Mouse (Mus musculus) forebrain, embryonic 11.5 days (tissue): ENCODE data around the gene Mettl25. TPM values are rescaled to one million over a fixed set of nuclear protein-coding genes. Genes with fewer than 3 reads are reported as not detected.
A peak's percentile ranks its signal among the peaks of the same experiment; 100 is the strongest.

Source experiments
- ATAC-seq: fragments of 200-750 bp; cut with Nextera tagmentation; replicated peaks from 2 replicates; pipeline ENCODE4 v1.8.0; 2017; ENCODE audit warnings: moderate TSS enrichment; ENCODE audit not compliant: low FRiP score
- DNase-seq: peaks from one replicate; pipeline ENCODE4 v3.0.0-alpha.2; 2017; ENCODE audit warnings: low spot score
- H3K27ac ChIP-seq: fragments of 300-500 bp; sonication (generic); 2 replicates; pipeline ENCODE4 v1.5.1; 2014; ENCODE audit warnings: low read depth, low read length
- H3K27me3 ChIP-seq: fragments of 300-500 bp; sonication (generic); 2 replicates; pipeline ENCODE4 v1.6.1; 2014; ENCODE audit warnings: mild to moderate bottlenecking, low read length, mixed read lengths; ENCODE audit not compliant: control insufficient read depth, insufficient read depth
- H3K36me3 ChIP-seq: fragments of 300-500 bp; sonication (generic); 2 replicates; pipeline ENCODE4 v1.6.1; 2014; ENCODE audit warnings: mild to moderate bottlenecking, low read length, moderate library complexity, mixed read lengths; ENCODE audit not compliant: control insufficient read depth, insufficient read depth
- H3K4me1 ChIP-seq: fragments of 300-500 bp; sonication (generic); replicated peaks from 2 replicates; pipeline ENCODE4 v1.6.1; 2014; ENCODE audit warnings: low read length, mixed read lengths; ENCODE audit not compliant: control insufficient read depth, insufficient read depth
- H3K4me2 ChIP-seq: fragments of 300-500 bp; sonication (generic); 2 replicates; pipeline ENCODE4 v1.6.1; 2014; ENCODE audit warnings: low read depth, mild to moderate bottlenecking, low read length, moderate library complexity, mixed read lengths; ENCODE audit not compliant: severe bottlenecking
- H3K4me3 ChIP-seq: fragments of 300-500 bp; sonication (generic); 2 replicates; pipeline ENCODE4 v1.5.1; 2014; ENCODE audit warnings: low read depth, low read length
- H3K9ac ChIP-seq: fragments of 300-500 bp; sonication (generic); 2 replicates; pipeline ENCODE4 v1.6.1; 2014; ENCODE audit warnings: low read length
- H3K9me3 ChIP-seq: fragments of 300-500 bp; sonication (generic); 2 replicates; pipeline ENCODE4 v1.6.1; 2016; ENCODE audit warnings: low read length, mixed read lengths; ENCODE audit not compliant: control insufficient read depth
- WGBS: fragments of 180-500 bp; shearing (Covaris S2); extraction: QIAGEN DNeasy Blood & Tissue Kit; methylation state at CpG from one replicate; pipeline ENCODE4 v1.1.7; 2014; 5-methylcytosine and 5-hydroxymethylcytosine counted together
- polyA plus RNA-seq: library from polyadenylated mRNA; unstranded; fragments of >200 nt; fragmentation: Nextera tagmentation; extraction: Ambion mirVana; gene quantifications from 2 replicates; pipeline ENCODE4 v1.2.1, GENCODE M21; 2014

Gene Mettl25
- polyA plus RNA-seq, 1 experiment from 2014 or later: 14.7 TPM

DNA sequence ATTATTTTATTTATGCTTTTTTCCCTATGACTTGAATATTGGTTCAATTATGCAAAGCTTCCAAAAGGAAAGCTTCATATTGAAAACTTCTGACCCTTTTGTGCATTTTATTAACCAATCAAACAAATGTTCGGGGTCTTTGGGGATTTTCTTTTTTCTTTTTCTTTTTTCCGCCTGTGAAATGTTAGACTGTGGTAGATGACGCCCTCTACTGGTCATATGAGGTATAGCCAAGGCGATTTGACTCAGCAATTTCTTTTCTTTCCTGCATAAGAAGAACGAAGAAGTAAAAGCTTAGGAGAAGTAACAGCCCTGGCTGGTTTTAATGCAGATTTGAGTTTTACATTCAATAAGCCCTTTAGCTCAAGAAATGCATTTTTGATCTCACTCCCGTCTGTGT is 126.3 kb downstream of the Mettl25 start:
- H3K9me3 ChIP-seq: no peaks in the 10 kb centered on the region
- H3K9ac ChIP-seq: no peak overlapping the region
- 18% methylated on average over 6 of the region's 6 CpGs for WGBS
- H3K4me3 ChIP-seq: no peak overlapping the region
- no peak overlapping the region for H3K27ac ChIP-seq
- no peaks in the 10 kb centered on the region for H3K4me1 ChIP-seq
- H3K27me3 ChIP-seq: no peaks in the 10 kb centered on the region
- ATAC-seq (no peak), DNase-seq (no peak)
- no peak overlapping the region for H3K4me2 ChIP-seq
- H3K36me3 ChIP-seq: no peaks in the 10 kb centered on the region

DNA sequence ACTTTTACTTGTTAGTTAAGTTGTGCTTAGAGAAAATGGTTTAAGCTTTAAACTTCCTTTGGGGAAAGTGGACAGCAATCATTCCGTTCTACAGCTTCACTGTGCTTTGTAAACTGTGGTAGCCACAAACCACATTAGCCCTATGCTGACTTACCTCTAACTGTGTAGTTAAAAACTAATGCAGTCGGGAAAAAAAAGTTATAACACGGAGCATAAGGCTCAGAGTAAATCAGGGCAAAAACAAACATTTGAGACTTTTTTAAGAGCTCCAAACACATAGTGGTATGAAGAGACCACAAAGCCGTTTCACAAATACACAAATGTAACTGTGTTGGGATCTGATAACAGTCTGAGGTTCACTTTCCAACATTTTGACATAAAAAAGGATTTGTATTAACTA is 126.8 kb downstream of the Mettl25 start:
- Histone ChIP-seq H3K27me3 (no peaks in the 10 kb centered on the region), H3K4me2 (no peak overlapping the region), H3K4me1 (no peaks in the 10 kb centered on the region), H3K27ac (no peak overlapping the region), H3K9me3 (no peaks in the 10 kb centered on the region), H3K9ac (no peak overlapping the region), H3K36me3 (no peaks in the 10 kb centered on the region), H3K4me3 (no peak overlapping the region)
- 69% methylated on average over 4 of the region's 4 CpGs for WGBS
- DNase-seq (no peak), ATAC-seq (no peak)

GRCm38 (mm10) chr10:105713222-105713621 is 128.0 kb downstream of the Mettl25 start:
- Histone ChIP-seq H3K4me1 (no peaks in the 10 kb centered on the region), H3K27ac (no peak overlapping the region), H3K27me3 (no peaks in the 10 kb centered on the region), H3K9ac (no peak overlapping the region), H3K4me2 (no peak overlapping the region), H3K36me3 (no peaks in the 10 kb centered on the region), H3K4me3 (no peak overlapping the region), H3K9me3 (no peaks in the 10 kb centered on the region)
- WGBS: 61% methylated on average over 5 of the region's 5 CpGs
- peak; percentile 40; the same call in 1 of the 2 replicates for ATAC-seq
- DNase-seq: no peak

Other genes with a start within 250 kb of the Mettl25 start
- gene Ccdc59, start 313 bp downstream of the Mettl25 start, polyA plus RNA-seq: 51.6 and 55.1 TPM in 2 replicates